Mouse (Mus musculus) cerebellum, postnatal 25 days (tissue): ENCODE results near the gene Hectd4.

Experiments
- DNase-seq, 2 experiments: peaks; one replicate each; pipeline ENCODE4 v3.0.0; 2021; ENCODE audit warnings: mixed read lengths in 2 of 2

Gene Hectd4

DNA sequence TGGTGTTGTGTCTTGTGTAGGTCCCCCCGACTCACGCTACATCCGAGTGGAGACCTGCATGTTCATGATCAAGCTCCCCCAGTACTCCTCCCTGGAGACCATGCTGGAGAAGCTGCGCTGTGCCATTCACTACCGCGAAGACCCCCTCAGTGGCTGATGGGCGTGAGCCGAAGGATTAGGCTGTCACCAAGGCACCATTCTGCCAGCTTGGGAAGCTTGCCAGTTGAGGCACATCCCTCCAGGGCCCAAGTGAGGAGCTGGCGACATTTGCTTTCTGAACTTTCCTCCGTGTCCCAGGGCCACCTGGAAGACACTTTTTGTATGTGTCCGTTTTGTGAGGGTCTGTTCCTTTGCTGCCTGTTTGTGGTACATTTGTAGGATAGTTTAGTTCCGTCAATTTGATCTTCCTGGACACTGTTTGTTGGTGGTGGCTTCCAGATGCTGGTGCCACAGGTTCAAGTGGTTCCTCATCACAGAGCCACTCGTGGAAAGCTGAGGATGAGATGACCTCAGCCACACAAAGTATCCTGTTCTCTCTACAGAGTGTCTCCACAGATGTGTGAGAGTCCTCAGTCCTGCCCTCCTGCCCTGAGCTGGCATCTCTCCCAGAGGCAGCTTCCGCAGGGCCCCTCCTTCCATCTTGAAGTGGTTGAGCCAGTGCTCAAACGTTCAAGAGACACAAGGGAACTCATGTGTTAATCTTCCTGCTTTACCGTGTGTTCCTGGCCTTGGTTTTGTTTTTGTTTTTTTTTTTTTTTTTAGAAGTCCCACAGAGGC lies 146.6 kb downstream of the Hectd4 start:
- peak; percentile 43 to 56 for DNase-seq

DNA sequence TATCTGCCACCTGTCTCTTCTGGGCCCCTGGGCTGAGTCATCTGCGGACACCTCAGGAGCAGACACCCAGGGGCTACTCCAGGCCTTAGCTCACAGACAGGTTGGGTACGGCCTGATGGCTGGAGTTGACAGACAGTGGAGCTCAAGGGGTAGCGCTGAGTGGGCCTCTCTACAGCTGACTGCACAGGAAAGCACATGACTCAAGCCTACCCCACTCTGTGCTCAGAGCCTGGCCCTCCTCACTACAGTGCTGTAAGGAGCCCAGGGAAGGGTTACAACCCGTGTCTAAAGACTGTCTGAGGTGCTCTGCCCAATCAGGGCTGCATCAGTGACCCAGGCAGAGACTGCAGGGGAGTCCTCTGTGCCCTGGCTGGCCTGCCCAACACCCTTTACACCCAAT lies 147.2 kb downstream of the Hectd4 start:
- peak in 1 of 2 experiments; percentile 30 for DNase-seq

DNA sequence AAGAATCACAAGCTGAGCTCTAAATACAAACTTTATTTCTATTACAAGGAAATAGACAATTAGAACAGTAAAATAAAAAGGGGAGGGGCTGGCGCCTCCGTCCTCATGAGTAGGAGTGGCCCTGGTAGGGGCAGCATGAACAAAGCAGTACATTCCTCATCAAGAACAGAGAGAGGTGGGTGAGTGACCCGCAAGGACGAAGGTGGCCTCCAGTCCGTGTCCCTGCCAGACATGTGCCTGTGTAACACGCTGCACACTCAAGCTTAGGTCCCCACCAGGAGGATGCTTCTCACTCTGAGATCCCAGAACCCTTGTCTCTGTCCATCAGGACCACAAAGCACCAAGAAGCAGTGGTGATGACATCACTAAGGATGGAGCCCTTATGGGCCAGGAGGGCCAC lies 151.7 kb downstream of the Hectd4 start:
- DNase-seq, result no peak

DNA sequence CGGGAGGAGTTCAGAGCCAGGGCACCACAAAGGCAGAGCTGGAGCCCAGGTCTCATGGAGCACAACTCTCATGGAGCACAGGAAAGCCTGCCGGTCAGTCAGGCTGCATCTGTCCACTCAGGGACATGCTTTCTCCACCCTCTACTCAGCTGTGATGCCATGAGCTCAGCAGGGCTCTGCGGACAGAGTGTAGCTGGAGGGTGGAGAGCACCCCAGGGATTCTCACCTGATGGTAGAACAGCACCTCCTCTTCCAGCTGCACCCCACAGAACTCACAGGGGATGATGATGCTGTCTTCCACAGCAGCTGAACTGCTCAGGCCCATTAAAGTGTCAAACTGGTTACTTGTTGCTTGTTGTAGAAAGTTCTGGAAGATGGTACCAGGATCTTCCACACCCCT lies 154.8 kb downstream of the Hectd4 start:
- no peak for DNase-seq

DNA sequence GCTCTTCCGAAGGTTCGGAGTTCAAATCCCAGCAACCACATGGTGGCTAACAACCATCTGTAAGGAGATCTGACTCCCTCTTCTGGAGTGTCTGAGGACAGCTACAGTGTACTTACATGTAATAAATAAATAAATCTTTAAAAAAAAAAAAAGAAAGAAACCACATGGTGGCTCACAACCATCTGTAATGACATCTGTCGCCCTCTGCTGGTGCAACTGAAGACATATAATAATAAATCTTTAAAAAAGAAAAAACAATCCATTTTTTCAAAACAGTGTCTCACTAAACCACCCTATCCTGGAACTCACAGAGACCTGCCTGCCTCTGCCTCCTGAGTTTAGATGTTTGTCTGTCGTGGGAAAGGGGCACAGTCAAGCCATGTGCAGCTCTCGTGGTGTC lies 157.0 kb downstream of the Hectd4 start:
- DNase-seq, result peak in 1 of 2 experiments; percentile 70

DNA sequence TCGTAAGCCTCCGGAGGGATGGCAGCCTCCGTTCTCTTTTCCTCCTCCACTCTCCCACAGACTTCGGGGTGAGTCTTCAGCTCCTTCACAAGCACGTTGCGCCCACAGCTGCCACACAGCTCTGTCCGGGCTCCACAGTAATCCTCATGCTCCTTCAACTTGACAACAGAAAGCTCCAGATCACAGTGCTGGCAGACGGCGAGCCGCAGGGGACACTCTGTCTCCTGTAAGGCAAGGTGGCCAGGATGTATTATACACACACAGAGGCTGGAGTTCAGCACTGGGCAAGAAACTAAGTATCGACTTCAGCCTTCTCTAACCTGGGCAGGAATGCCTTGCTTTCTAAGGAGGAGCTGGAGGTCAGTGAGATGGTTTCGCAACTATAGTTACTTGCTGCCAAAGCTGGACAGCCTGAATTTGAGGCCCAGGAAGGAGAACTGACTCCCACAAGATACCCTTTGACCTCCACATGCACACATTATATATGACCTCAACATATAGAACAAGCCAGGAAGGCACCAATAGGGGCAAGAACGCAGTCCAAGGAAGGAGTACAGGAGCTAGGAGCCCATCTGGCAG lies 158.7 kb downstream of the Hectd4 start:
- DNase-seq, result no peak

DNA sequence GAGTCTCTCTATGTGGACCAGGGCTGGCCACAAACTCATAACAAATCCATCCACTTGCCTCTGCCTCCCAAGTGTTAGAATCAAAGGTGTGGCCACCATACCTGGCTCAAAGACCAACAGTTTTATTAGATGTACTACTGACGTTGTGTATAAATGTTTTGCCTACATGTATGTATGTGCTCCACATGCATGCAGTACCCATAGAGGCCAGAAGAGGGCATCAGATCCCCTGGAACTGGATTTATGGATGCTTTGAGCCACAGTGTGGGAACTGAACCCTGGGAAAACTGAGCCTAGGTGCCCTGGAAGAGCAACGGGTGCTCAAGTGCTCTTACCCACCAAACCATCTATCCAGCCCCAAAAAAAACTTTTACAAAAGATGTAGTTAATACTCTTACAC lies 160.7 kb downstream of the Hectd4 start:
- no peak for DNase-seq

DNA sequence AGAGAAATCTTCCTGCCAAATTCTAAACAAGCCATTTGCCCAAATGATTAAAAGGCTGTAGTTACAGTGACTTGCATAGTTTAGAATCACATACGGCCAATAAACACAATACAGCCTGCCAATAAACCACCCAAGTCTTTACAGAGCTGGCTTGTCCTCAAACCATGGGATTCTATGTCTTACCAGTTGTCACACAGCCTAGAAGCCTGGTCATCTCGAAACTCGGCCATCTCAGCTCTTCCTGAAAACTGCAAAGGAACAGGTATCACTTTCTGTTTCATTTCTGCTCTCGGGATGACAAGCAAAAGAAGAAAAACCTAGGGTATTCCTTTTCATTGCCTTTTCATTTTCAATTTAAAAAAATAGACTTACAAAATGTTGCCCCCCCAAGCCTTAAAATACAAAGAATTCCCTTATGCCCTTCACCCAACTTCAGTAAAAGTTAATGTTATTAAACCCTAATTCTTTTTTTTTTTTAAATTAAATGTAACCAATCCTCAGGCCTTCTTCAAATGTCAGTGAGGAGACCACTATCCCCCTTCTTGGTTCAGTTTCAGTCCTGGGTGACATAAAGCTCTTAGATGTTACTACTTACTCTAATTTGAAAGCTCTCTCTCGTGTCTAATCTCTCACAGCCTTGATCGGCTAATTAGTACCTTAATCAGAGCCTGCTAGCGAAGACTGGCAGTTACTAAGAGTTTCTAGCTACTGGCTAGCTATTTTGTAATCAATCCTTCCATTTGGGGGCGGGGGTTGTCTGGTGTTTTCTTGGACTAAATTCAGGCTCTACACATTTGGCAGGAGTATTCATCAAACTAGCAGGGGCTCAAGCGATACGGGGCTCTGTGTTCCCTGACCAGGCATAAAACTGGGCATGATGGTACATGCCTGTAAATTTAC lies 164.1 kb downstream of the Hectd4 start:
- no peak for DNase-seq

DNA sequence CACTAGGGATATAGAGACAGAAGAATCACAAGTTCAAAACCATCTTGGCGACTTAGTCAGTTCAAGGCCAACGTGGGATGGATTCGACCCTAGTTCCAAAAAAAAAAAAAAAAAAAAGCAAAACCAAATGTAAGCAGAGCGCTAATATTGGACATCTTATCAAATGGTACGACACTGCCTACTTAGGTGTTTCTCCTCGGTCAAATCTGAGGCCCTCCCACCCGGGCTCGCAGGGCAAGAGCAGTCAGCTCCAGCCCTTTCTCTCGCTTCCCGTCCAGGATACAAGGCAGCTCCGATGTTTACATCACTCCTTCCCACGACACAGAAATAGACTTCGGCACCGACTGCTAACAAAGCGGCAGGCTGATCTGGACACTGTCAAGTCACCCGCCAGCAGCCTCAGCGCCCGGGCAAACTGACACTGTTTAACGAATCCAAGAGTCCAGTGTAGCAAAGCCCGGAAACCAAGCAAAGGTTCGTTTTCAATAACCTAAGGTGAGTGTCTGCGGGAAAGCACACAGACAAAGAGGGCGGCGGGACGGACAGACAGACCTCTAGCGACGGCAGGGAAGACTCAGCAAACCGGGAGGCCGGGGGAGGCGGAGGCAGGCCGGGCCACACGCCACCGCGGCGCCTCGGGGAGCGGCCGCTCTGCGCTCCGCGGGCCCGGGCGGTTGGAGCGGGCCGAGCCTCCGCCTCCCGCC lies 164.9 kb downstream of the Hectd4 start:
- DNase-seq, result no peak

DNA sequence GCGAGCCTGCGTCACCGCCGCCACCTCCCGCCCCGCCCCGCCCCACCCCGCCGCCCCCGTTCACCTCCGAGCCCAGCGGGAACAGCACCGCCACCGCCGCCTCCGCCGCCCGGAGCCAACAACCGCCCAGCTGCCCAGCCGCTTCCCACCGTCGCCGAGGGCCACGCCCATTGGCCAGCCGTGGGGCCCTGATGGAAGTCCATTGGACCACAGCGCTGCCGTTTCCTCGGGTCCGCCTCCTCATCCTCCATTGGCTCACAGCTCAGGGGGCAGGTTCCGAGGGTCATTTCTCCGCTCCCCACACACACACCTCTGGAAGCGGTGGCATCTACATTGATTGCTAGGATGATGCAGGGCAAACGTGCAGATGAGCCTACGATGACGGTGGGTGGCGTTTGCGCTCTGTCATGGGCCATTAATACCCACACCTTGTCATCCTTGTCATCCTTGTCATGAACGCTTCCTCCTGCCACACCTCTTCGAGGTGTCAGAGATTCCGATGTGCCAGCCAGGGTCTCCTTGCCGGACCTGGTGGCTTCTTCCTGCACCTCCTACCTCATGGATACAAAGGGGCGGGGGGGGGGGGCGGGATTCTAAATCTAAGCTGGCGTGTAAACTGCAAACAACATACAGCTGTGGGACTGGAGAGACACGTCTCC lies 165.6 kb downstream of the Hectd4 start, which contains the start of gene Trafd1:
TSS of gene Trafd1 (minus strand) at position 172 of the 659 bp plus-strand sequence.
- peak; percentile 94 to 97 for DNase-seq

DNA sequence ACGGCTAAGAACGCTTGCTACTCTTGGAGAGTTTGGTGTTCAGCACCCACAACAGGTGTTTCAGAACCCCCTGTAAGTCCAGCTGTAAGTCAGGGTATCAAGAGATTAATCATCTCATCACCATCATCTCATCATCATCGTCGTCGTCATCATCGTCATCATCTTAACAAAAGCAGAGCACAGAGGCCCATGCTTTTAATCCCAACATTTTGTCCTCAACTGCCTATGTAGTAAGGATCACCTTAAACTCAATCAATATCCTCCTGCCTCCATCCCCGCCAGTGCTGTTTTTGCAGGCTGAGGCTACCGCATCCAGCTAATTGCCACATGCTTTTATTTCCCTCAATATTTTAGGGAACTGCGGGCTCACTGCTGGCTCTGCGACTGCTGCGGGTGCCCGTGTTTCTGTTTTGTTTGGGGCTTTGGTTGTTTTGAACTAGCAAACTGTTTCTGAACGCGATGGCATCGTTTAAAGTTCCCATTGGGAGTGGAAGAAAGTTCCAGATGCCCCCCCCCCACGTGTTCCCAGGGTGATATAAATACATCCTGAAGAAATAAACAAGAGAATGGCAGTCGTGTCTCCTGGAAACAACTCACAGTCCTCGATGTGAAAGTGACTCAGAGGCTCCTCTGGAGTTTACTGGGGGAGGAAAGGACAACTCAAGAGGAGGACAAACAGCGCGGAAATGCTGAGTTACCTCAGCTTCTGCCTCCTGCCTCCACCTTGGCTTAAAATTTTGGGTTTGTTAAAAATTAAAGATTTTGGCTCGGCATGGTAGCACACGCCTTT lies 166.3 kb downstream of the Hectd4 start:
- DNase-seq, result no peak

DNA sequence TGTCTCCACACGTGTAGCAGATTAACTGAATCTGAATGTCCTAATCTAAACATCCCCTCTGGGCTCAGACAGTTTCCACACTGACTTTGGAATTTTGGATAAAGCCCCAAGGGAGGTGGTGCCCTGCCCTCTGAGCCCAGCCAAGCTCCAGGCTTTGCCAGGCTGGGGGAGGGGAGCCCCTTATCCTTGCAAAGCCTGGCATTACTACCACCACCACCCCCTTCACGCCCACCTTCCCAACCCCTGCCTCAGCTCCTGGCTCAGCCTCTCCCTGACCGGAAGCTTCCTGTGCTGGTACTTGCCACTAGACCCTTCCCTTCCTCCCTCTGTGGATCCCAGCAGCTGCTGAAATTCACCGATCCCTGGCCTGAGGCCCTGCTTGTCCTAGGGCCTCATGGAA lies 167.1 kb downstream of the Hectd4 start:
- DNase-seq, result no peak

DNA sequence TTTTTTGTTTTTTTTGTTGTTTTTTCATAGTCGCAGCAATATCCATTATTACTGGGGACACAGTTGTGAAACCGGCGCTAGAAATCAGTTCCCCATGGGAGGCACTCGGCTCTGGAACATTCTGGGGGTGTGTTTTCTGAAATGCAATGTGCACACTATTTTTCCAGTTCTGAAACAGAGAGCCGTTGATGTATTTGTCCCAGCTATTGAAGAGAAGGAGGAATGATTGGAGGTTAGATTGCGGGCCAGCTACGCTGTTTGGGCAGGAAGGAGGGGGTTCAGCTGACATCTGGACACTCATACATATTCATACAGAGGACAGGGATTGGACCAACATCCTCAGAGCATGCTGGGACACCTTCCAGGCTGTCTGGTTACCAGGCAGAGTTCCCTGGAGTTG lies 169.1 kb downstream of the Hectd4 start:
- DNase-seq, result no peak

DNA sequence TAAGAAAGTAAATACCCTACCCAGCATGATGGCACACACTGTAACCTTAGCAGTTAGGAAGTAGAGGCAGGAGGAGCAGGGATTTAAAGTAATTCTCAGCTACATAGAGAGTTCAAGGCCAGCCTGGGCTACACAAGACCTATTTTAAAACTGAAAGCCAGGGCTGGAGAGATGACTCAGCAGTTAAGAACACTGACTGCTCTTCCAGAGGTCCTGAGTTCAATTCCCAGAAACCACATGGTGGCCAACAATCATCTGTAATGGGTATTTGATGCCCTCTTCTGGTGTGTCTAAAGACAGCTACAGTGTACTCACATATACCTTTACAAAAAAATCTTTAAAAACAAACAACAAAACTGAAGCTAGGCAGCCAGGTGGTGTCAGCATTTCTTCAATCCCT lies 169.7 kb downstream of the Hectd4 start:
- no peak for DNase-seq

DNA sequence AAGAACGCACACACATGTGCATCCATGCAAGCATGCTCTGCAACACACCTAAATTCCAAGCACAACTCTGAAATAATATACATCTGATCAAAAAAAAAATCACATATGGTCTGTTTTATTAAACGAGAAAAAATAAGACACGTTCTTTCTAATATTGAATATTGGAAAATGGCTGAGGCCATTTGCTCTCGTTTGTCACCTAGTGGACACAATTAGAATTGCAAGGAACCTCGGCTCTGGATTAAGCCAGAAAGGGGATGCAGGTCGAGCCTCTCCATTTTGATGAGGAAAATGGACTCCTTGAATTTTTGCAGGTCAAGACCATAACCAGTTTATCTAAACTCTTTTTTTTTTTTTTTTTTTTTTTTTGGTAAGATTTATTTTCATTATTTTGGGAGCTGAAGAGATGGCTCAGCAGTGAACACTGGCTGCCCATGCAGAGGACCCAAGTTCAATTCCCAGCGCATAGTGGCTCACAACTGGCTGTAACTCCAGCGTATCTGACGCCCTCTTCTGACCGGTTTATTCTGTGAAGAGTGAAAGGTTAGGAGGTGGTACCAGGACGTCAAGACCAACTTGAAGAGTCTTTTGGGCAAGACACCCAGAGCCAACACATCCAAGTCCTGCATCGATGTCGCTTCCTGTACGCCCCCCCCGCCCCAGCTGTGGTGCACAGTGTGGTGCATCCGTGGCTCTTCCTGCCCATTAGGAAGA lies 172.8 kb downstream of the Hectd4 start:
- peak in 1 of 2 experiments; percentile 69 for DNase-seq

DNA sequence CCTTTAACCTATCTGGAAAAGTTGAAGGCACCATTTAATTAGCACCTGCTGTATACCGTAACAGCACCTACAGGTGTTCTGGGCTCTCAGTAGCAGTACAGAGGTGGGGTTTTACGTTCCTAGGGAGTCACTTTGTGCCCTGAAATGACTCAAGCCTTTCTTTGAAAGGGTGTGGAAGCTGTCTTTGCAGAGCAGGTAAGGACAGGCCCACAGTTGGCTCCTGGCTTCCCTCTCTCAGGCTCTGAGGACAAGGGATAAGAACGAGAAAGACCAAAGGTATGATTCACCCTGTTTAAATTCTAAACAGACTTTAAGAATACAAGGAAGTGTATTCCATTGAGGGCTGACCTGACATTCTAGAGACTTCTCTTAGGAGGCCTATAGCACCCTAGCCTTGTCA lies 173.4 kb downstream of the Hectd4 start:
- DNase-seq, result no peak

DNA sequence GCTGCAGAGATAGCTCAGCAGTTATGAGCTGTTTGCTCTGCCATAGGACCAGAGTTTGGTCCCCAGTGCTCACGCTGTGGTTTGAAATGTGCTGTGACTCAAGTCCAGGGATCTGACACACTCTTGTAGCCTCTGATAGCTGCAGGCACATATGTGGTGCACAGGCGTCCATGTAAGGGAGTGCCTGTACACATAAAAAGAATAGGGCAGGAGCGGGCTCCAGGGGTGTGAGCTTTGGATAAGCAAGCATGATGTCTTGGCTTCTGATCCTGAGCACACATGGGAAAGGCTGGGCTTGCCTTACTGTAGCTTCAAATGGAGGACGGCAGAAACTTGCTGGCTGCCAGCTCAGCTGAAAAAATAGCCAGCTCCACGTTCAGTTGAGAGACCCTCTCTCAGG lies 175.6 kb downstream of the Hectd4 start:
- no peak for DNase-seq

DNA sequence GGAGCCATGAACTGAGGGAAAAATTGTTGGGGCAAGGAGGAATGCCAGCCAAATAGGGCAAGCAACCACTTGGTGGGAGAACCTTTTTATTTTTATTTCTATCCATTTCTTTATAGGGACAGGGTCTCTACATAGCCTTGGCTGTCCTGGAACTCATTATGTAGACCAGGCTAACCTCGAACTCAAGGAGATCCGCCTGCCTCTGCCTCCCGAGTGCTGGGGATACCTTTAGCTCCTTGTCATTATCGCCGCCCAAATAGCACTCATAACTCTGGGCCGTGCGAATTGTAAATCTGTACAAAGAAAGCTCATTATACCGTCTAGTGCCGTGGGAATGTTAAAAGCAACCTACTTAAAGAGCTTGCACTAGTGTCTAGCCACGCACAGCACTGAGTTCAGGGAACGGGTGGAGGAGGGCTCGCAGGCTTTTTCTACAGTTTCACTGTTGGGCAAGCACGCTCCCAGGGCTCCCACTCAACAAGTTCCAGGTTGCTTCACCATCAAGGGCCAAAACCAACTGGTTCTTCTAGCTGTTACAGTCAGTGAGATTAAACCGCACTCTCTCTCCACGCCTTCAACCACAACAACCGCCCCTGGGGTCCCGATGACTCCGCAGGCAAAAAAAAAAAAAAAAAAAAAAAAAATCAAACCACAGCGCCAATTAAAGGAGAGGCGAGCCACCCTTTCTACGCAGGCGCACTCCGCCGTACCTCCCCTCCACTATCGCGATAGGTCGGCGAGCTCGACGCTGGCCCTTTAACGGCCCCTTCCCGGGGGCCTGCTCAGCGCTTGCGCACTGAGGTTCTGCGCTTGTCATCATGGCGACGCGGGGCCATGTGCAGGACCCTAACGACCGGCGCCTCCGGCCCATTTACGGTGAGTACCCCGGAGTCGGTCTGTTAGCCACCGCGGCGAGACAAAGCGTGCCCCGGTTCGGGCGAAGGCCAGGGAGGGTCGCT lies 177.4 kb downstream of the Hectd4 start, which contains the start of gene Naa25:
TSS of gene Naa25 (plus strand) at position 750 of the 959 bp plus-strand sequence.
- peak; percentile 93 to 98 for DNase-seq
